Mouse (Mus musculus) C2C12 (cell line): Measurements from ENCODE around the gene Siglech. TPM values are rescaled to one million over a fixed set of nuclear protein-coding genes. Genes with fewer than 3 reads are reported as not detected.

Experiments used
- H3K27me3 ChIP-seq: one replicate; pipeline ENCODE4 v1.6.1; 2011; ENCODE audit not compliant: control insufficient read depth, insufficient read depth, insufficient read length
- H3K36me3 ChIP-seq: one replicate; pipeline ENCODE4 v1.6.1; 2011; ENCODE audit not compliant: control insufficient read depth, insufficient read depth
- H3K4me3 ChIP-seq: one replicate; pipeline ENCODE4 v1.5.1; 2011; ENCODE audit warnings: mild to moderate bottlenecking, control low read depth; ENCODE audit not compliant: poor library complexity, insufficient read depth, severe bottlenecking
- H3K79me2 ChIP-seq: one replicate; pipeline ENCODE4 v1.6.1; 2011; ENCODE audit not compliant: control insufficient read depth, insufficient read depth
- H3K79me3 ChIP-seq: one replicate; pipeline ENCODE4 v1.6.1; 2011; ENCODE audit warnings: low read depth, control low read depth
- H3ac ChIP-seq: one replicate; pipeline ENCODE3; 2011; ENCODE audit warnings: low read depth; ENCODE audit not compliant: control insufficient read depth, insufficient read length
- CEBPB ChIP-seq: IDR thresholded peaks from one replicate; pipeline ENCODE4 v1.6.1; 2011; ENCODE audit warnings: low read depth, mild to moderate bottlenecking, control low read depth, moderate library complexity
- CTCF ChIP-seq: IDR thresholded peaks from one replicate; pipeline ENCODE4 v1.5.1; 2011; ENCODE audit not compliant: control insufficient read depth, insufficient read depth, insufficient read length
- FOSL1 ChIP-seq: IDR thresholded peaks from one replicate; pipeline ENCODE4 v1.8.0; 2011; ENCODE audit warnings: mild to moderate bottlenecking, low read length; ENCODE audit not compliant: poor library complexity, insufficient read depth, severe bottlenecking
- MAX ChIP-seq: IDR thresholded peaks from one replicate; pipeline ENCODE4 v1.6.1; 2011; ENCODE audit warnings: mild to moderate bottlenecking, control low read depth
- MYOD1 ChIP-seq: IDR thresholded peaks from one replicate; pipeline ENCODE4 v1.6.1; 2011; ENCODE audit warnings: low read depth; ENCODE audit not compliant: control insufficient read depth, insufficient read length
- MYOG ChIP-seq: IDR thresholded peaks from one replicate; pipeline ENCODE4 v1.6.1; 2011; ENCODE audit not compliant: control insufficient read depth, insufficient read length; ENCODE audit errors: extremely low read depth
- USF1 ChIP-seq: IDR thresholded peaks from one replicate; pipeline ENCODE4 v1.6.1; 2011; ENCODE audit warnings: low read depth, mild to moderate bottlenecking, control low read depth, moderate library complexity
- polyA plus RNA-seq: library from polyadenylated mRNA; unstranded; fragments of >200 nt; fragmentation: generic; extraction: Trizol; gene quantifications from one replicate; pipeline ENCODE4 v1.2.1, GENCODE M21; 2012; ENCODE audit warnings: missing spikeins

Gene Siglech
- polyA plus RNA-seq, 1 experiment: not detected

- no peak overlapping the region for H3ac ChIP-seq
- H3K27me3 ChIP-seq: no peaks in the 10 kb centered on the region
- TF ChIP-seq MYOG (no peak), CEBPB (no peak), MYOD1 (no peak), CTCF (no peak), USF1 (no peak), FOSL1 (no peak), MAX (no peak)
- no peak overlapping the region for H3K4me3 ChIP-seq
- H3K79me2 ChIP-seq: peaks cover 27% of the 10 kb centered on the region
- H3K79me3 ChIP-seq: peaks cover 14% of the 10 kb centered on the region
- H3K36me3 ChIP-seq: peaks cover 13% of the 10 kb centered on the region
Observed at GRCm38 (mm10) chr7:55792280-55792679, 24.3 kb downstream of the Siglech start.

GRCm38 (mm10) chr7:55793236-55793951, 25.4 kb downstream of the Siglech start:
- H3K79me3 ChIP-seq: peaks cover 14% of the 10 kb centered on the region
- no peaks in the 10 kb centered on the region for H3K27me3 ChIP-seq
- peak overlapping the region; percentile 52 for H3ac ChIP-seq
- H3K79me2 ChIP-seq: peaks cover 29% of the 10 kb centered on the region
- TF ChIP-seq MYOG: no peak
- no peak for TF ChIP-seq MAX
- TF ChIP-seq USF1: no peak
- no peak for TF ChIP-seq MYOD1
- H3K36me3 ChIP-seq: peaks cover 22% of the 10 kb centered on the region
- peak overlapping the region; percentile 51 for H3K4me3 ChIP-seq

- Histone ChIP-seq H3K27me3 (no peaks in the 10 kb centered on the region), H3K4me3 (peak within 1 kb of the TSS; percentile 51), H3K79me3 (peaks cover 14% of the 10 kb centered on the region), H3K79me2 (peaks cover 29% of the 10 kb centered on the region), H3ac (peak within 1 kb of the TSS; percentile 79), H3K36me3 (peaks cover 28% of the 10 kb centered on the region)
- TF ChIP-seq MAX (no peak), USF1 (no peak), CEBPB (no peak), CTCF (no peak), MYOD1 (no peak), FOSL1 (no peak), MYOG (no peak)
Observed at GRCm38 (mm10) chr7:55793952-55794603, 26.1 kb downstream of the Siglech start, which contains the start of gene Tubgcp5. Tubgcp5 (plus strand) TSS chr7:55794154.

- H3ac ChIP-seq: no peak overlapping the region
- peaks cover 21% of the 10 kb centered on the region for H3K79me2 ChIP-seq
- H3K27me3 ChIP-seq: no peaks in the 10 kb centered on the region
- no peak overlapping the region for H3K4me3 ChIP-seq
- H3K36me3 ChIP-seq: peaks cover 51% of the 10 kb centered on the region
- peaks cover 7% of the 10 kb centered on the region for H3K79me3 ChIP-seq
- TF ChIP-seq CEBPB (no peak), FOSL1 (no peak), CTCF (no peak), MAX (no peak), MYOG (no peak), USF1 (no peak)
Observed at GRCm38 (mm10) chr7:55799981-55800380, 32.0 kb downstream of the Siglech start.

GRCm38 (mm10) chr7:55809967-55810366, 42.0 kb downstream of the Siglech start:
- peaks cover 68% of the 10 kb centered on the region for H3K36me3 ChIP-seq
- H3K79me2 ChIP-seq: no peaks in the 10 kb centered on the region
- H3ac ChIP-seq: no peak overlapping the region
- no peak for TF ChIP-seq CEBPB
- TF ChIP-seq MYOD1: no peak
- no peak for TF ChIP-seq MYOG
- TF ChIP-seq MAX: no peak
- TF ChIP-seq FOSL1: no peak
- TF ChIP-seq USF1: no peak
- TF ChIP-seq CTCF: no peak
- no peaks in the 10 kb centered on the region for H3K79me3 ChIP-seq
- no peak overlapping the region for H3K4me3 ChIP-seq
- no peaks in the 10 kb centered on the region for H3K27me3 ChIP-seq

GRCm38 (mm10) chr7:55824468-55824867, 56.5 kb downstream of the Siglech start:
- Histone ChIP-seq H3K36me3 (peaks cover 66% of the 10 kb centered on the region), H3ac (no peak overlapping the region), H3K79me3 (no peaks in the 10 kb centered on the region), H3K4me3 (no peak overlapping the region), H3K79me2 (no peaks in the 10 kb centered on the region), H3K27me3 (no peaks in the 10 kb centered on the region)
- TF ChIP-seq FOSL1 (no peak), CTCF (no peak), MAX (no peak)
